Mouse (Mus musculus) testis, postnatal 14 days (tissue): ENCODE results near the gene Sgms1.

Experiments
- DNase-seq: peaks from one replicate; pipeline ENCODE4 v3.0.0; 2021; ENCODE audit warnings: low spot score

The Sgms1 gene

GRCm38 (mm10) chr19:32210450-32211292 is 178.8 kb downstream of the Sgms1 start:
- DNase-seq = peak; percentile 78

GRCm38 (mm10) chr19:32210099-32210449 is 179.4 kb downstream of the Sgms1 start:
- no peak for DNase-seq

GRCm38 (mm10) chr19:32202131-32203114 is 187.1 kb downstream of the Sgms1 start:
- no peak for DNase-seq

- no peak for DNase-seq
These were observed 189.5 kb downstream of the Sgms1 start for GRCm38 (mm10) chr19:32199861-32200574.

- no peak for DNase-seq
These were observed 190.4 kb downstream of the Sgms1 start for GRCm38 (mm10) chr19:32199133-32199532.

GRCm38 (mm10) chr19:32198494-32199106 is 190.9 kb downstream of the Sgms1 start:
- no peak for DNase-seq

- no peak for DNase-seq
These were observed 192.3 kb downstream of the Sgms1 start for GRCm38 (mm10) chr19:32196976-32197819.

- no peak for DNase-seq
These were observed 193.3 kb downstream of the Sgms1 start for GRCm38 (mm10) chr19:32196222-32196621.

GRCm38 (mm10) chr19:32194863-32195262 is 194.7 kb downstream of the Sgms1 start:
- DNase-seq = no peak

- DNase-seq = no peak
These were observed 195.4 kb downstream of the Sgms1 start for GRCm38 (mm10) chr19:32194074-32194473.

- DNase-seq = no peak
These were observed 197.9 kb downstream of the Sgms1 start for GRCm38 (mm10) chr19:32191596-32191995.

- no peak for DNase-seq
These were observed 199.6 kb downstream of the Sgms1 start for GRCm38 (mm10) chr19:32189961-32190360.

GRCm38 (mm10) chr19:32189036-32189436 is 200.5 kb downstream of the Sgms1 start:
- DNase-seq = no peak

GRCm38 (mm10) chr19:32186594-32187092 is 202.9 kb downstream of the Sgms1 start:
- no peak for DNase-seq

GRCm38 (mm10) chr19:32183005-32183404 is 206.5 kb downstream of the Sgms1 start:
- DNase-seq = no peak

- DNase-seq = no peak
These were observed 207.0 kb downstream of the Sgms1 start for GRCm38 (mm10) chr19:32182471-32182870.

- DNase-seq = no peak
These were observed 207.7 kb downstream of the Sgms1 start for GRCm38 (mm10) chr19:32181721-32182394.

- DNase-seq = no peak
These were observed 208.5 kb downstream of the Sgms1 start for GRCm38 (mm10) chr19:32180756-32181674.

- no peak for DNase-seq
These were observed 209.5 kb downstream of the Sgms1 start for GRCm38 (mm10) chr19:32179978-32180413.
